In the genomic region with DNA sequence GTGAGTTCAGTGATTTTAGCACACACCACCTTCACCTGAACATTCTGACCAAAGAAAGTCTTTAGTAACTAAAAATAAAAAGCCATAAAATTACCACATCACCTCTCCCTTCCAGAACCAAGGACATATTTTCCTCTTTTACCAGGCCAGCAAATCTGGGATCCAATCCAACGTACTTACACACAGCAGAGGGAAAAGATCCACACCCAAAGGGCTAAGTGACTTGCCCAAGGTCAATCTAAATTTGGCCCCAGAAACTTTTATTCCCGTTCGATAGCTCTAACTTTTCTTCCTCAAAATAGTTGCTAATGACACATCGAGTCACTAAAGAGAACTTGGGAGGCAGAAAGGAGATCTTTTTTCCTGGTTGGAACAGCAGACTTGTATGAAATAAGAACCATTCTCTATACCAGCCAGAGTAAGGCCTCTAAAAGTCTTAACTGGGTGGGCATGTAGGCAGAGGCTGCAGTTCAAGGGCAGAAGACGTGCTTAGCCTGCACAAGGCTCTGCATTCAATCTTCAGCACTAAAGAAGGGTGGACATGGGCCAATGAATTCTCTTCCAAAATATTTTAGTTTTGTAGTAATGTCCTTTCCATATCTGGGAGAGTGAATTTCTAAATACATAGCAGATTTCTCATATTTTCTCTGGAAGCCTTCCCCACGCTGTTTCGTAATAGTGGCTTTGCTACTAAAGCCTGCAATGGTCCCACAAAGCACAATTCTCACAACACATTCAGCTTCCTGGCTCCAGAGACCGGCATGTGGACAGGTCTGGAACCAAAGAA, we compare ENCODE assay signal across 8 mouse cellular contexts. TPM values are rescaled to one million over a fixed set of nuclear protein-coding genes. Genes with fewer than 3 reads are reported as not detected.
DNase-seq lines count a peak whose midpoint lies in the region; ATAC-seq lines count a peak whose summit lies in the region.
"Had no signal": no experiment of that assay in that cellular context is flagged by ENCODE, and none has a peak within 500 bp of the region (broad histone marks: within the 10 kb centered on the region; RNA-seq: fewer than 3 reads in every experiment).

No protein-coding gene starts in this region.

- peak overlapping the region; percentile 79 for H3K27ac ChIP-seq in embryonic facial prominence, embryonic 15.5 days (replicated peaks)
- peak overlapping the region; percentile 72 for H3K27ac ChIP-seq in heart, embryonic 15.5 days

- peaks cover 14% of the 10 kb centered on the region for H3K4me1 ChIP-seq in embryonic facial prominence, embryonic 15.5 days
- H3K4me1 ChIP-seq in heart, embryonic 15.5 days (replicated peaks): peaks cover 8% of the 10 kb centered on the region

- H3K9ac ChIP-seq in embryonic facial prominence, embryonic 15.5 days: no peak overlapping the region
- H3K9ac ChIP-seq in heart, embryonic 15.5 days: no peak overlapping the region

- no peak overlapping the region for H3K4me2 ChIP-seq in embryonic facial prominence, embryonic 15.5 days (replicated peaks)
- no peak overlapping the region for H3K4me2 ChIP-seq in heart, embryonic 15.5 days

- H3K9me3 ChIP-seq in embryonic facial prominence, embryonic 15.5 days (replicated peaks): no peaks in the 10 kb centered on the region
- H3K9me3 ChIP-seq in heart, embryonic 15.5 days (replicated peaks): no peaks in the 10 kb centered on the region

- peak; percentile 44 for DNase-seq in ovary, adult 18-20 months (ENCODE audit: low spot score)
- no peak for DNase-seq in ovary, postnatal 10 days (ENCODE audit: low spot score)
- peak; percentile 70 for DNase-seq in lung, postnatal 36 days
- no peak for DNase-seq in retina, embryonic 14.5 days (ENCODE audit: low spot score)
- no peak for DNase-seq in embryo, embryonic 11 days

- H3K4me3 ChIP-seq in embryonic facial prominence, embryonic 15.5 days (replicated peaks): no peak overlapping the region
- no peak overlapping the region for H3K4me3 ChIP-seq in heart, embryonic 15.5 days

- WGBS in embryonic facial prominence, embryonic 15.5 days: 45% methylated on average over 8 of the region's 8 CpGs
- 48% methylated on average over 8 of the region's 8 CpGs for WGBS in heart, embryonic 15.5 days

- no peaks in the 10 kb centered on the region for H3K36me3 ChIP-seq in embryonic facial prominence, embryonic 15.5 days
- no peaks in the 10 kb centered on the region for H3K36me3 ChIP-seq in heart, embryonic 15.5 days

- ATAC-seq in embryonic facial prominence, embryonic 15.5 days (ENCODE audit: insufficient number of reproducible peaks, low FRiP score, low TSS enrichment, low read depth): peak; percentile 67
- no peak for ATAC-seq in heart, embryonic 15.5 days (replicated peaks; ENCODE audit: insufficient number of reproducible peaks, insufficient read depth, low FRiP score, low read depth)

- H3K27me3 ChIP-seq in embryonic facial prominence, embryonic 15.5 days: no peaks in the 10 kb centered on the region
- H3K27me3 ChIP-seq in heart, embryonic 15.5 days: no peaks in the 10 kb centered on the region

RNA-seq across cellular contexts. Expression of a gene that starts 42.7 kb away (rescaled TPM):
- polyA plus RNA-seq in embryonic facial prominence, embryonic 15.5 days (2015; fragmentation: Nextera tagmentation; extraction: Ambion mirVana): 4.3 and 5.5 TPM in 2 replicates
- polyA plus RNA-seq in heart, embryonic 15.5 days (2015; fragmentation: Nextera tagmentation; extraction: Ambion mirVana): 1.9 and 2.1 TPM in 2 replicates

RNA-seq across cellular contexts. Expression of a gene that starts 43.6 kb away (rescaled TPM):
- 0.08 TPM in 1 of 2 replicates, not detected in the other for polyA plus RNA-seq in embryonic facial prominence, embryonic 15.5 days (2015; fragmentation: Nextera tagmentation; extraction: Ambion mirVana)
- not detected in 2 replicates for polyA plus RNA-seq in heart, embryonic 15.5 days (2015; fragmentation: Nextera tagmentation; extraction: Ambion mirVana)
- polyA plus RNA-seq: neural tube, embryonic 11.5 days had no signal

Comparison
In these comparisons a context has a peak if more than half of its experiments do, and no peak if none do; other contexts are left out.
1. DNase-seq: peak in ovary, adult 18-20 months (single experiment) and lung, postnatal 36 days (single experiment); none in ovary, postnatal 10 days (single experiment), retina, embryonic 14.5 days (single experiment) and embryo, embryonic 11 days (single experiment).